In the genomic region with DNA sequence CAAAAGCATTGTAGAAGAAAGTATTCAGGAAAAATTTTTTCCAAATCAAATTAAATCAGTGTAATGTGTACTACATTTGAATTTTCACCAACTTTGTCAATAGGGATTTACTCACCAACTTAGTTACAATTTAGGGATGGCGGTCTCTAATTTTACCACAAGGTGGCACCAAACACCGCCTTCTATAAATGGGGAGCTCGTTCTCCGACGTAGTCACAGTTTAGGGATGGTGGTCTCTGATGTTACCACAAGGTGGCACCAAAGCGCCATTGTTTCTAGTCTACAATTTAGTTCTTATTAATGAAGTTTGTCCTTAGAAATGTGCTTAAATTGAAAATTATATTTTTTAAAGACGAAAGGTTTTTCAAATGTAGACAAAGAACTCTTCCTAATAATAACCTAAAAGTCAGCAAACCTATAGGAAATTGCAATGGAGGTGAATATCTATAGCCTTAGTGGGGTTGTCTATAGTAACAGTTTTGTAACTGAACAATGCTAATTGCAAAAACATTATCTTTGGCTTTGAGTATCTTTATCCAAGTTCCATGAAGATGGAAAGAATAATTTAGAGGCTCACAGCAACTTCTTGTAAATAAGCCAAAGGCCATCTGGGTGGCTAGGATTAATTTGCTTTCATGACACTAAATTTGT, we compare ENCODE assay signal across 9 mouse cellular contexts. TPM values are rescaled to one million over a fixed set of nuclear protein-coding genes. Genes with fewer than 3 reads are reported as not detected.
DNase-seq lines count a peak whose midpoint lies in the region; ATAC-seq and TF ChIP-seq lines count a peak whose summit lies in the region.
"Had no signal": no experiment of that assay in that cellular context is flagged by ENCODE, and none has a peak within 500 bp of the region (broad histone marks: within the 10 kb centered on the region; RNA-seq: fewer than 3 reads in every experiment).

No protein-coding gene starts in this region.

- TF ChIP-seq RAD21 in MEL (IDR thresholded peaks at IDR 0.05; ENCODE audit: low read depth, low read length) = no peak; the same call in none of the 2 replicates

- H3K27me3 ChIP-seq in MEL (ENCODE audit: control insufficient read depth in 1 of 2, insufficient read depth in 2 of 2, low read length in 2 of 2) = no peaks in the 10 kb centered on the region
- no peaks in the 10 kb centered on the region for H3K27me3 ChIP-seq in hindbrain, embryonic 13.5 days
- H3K27me3 ChIP-seq: limb, embryonic 15.5 days had no signal

- no peak for TF ChIP-seq POLR2A in MEL (IDR thresholded peaks at IDR 0.05; ENCODE audit: control insufficient read depth in 1 of 2, insufficient read depth in 1 of 2, low read depth in 1 of 2, low read length in 2 of 2, poor library complexity in 1 of 2)

- no peak overlapping the region for H3K9ac ChIP-seq in MEL (ENCODE audit: control insufficient read depth, low read depth, low read length, poor library complexity, severe bottlenecking)
- H3K9ac ChIP-seq in hindbrain, embryonic 13.5 days = no peak overlapping the region
- H3K9ac ChIP-seq: limb, embryonic 15.5 days had no signal

- TF ChIP-seq CTCF in MEL (IDR thresholded peaks at IDR 0.05 in 2 of 3, conservative IDR thresholded peaks at IDR 0.05 in 1 of 3; ENCODE audit: control insufficient read depth in 1 of 3, insufficient read depth in 1 of 3, low read depth in 2 of 3, low read length in 3 of 3, poor library complexity in 1 of 3, severe bottlenecking in 1 of 3) = peak; percentile 78 to 100 (median 91)

- 0% methylated on average over 7 of the region's 7 CpGs for WGBS in hindbrain, embryonic 13.5 days

- peak; percentile 91 for DNase-seq in MEL (ENCODE audit: low read depth, low spot score)
- DNase-seq in cerebellum, adult 11-12 months = peak; percentile 82
- DNase-seq in forelimb bud, embryonic 11.5 days (ENCODE audit: low read depth, low spot score) = peak; percentile 91
- DNase-seq in layer of hippocampus, postnatal 10 days (ENCODE audit: low spot score in 2 of 2) = peak; percentile 93
- DNase-seq in lung, postnatal 10 days = peak; percentile 92
- DNase-seq in retina, adult 2 months (ENCODE audit: low read depth, low spot score) = peak; percentile 79
- peak; percentile 84 for DNase-seq in thymus, postnatal 14 days

- no peaks in the 10 kb centered on the region for H3K9me3 ChIP-seq in MEL (replicated peaks; ENCODE audit: insufficient read depth, low read length)
- no peaks in the 10 kb centered on the region for H3K9me3 ChIP-seq in hindbrain, embryonic 13.5 days
- H3K9me3 ChIP-seq: limb, embryonic 15.5 days had no signal

- no peaks in the 10 kb centered on the region for H3K79me2 ChIP-seq in MEL (ENCODE audit: control insufficient read depth, insufficient read depth, low read length, poor library complexity)

- H3K4me1 ChIP-seq in MEL (ENCODE audit: control insufficient read depth in 1 of 2, insufficient read depth in 2 of 2, low read length in 2 of 2) = no peaks in the 10 kb centered on the region
- no peaks in the 10 kb centered on the region for H3K4me1 ChIP-seq in hindbrain, embryonic 13.5 days (replicated peaks)
- H3K4me1 ChIP-seq: limb, embryonic 15.5 days had no signal

- H3K36me3 ChIP-seq in MEL (ENCODE audit: control insufficient read depth in 1 of 2, insufficient read depth in 2 of 2, low read length in 2 of 2) = no peaks in the 10 kb centered on the region; a peak in 2 of 4 replicates
- H3K36me3 ChIP-seq in hindbrain, embryonic 13.5 days = peaks cover 25% of the 10 kb centered on the region

- TF ChIP-seq EP300 in MEL (IDR thresholded peaks at IDR 0.05; ENCODE audit: low read depth in 1 of 2, low read length in 2 of 2) = no peak

- no peak overlapping the region for H3K4me2 ChIP-seq in hindbrain, embryonic 13.5 days
- H3K4me2 ChIP-seq: limb, embryonic 15.5 days had no signal

- ATAC-seq in hindbrain, embryonic 13.5 days (ENCODE audit: low FRiP score) = peak; percentile 65

- H3K4me3 ChIP-seq in MEL (ENCODE audit: control insufficient read depth in 1 of 2, insufficient read depth in 1 of 2, low read depth in 2 of 2, low read length in 2 of 2) = no peak overlapping the region
- H3K4me3 ChIP-seq in hindbrain, embryonic 13.5 days = no peak overlapping the region
- H3K4me3 ChIP-seq: limb, embryonic 15.5 days had no signal

- H3K27ac ChIP-seq in MEL (ENCODE audit: control insufficient read depth, low read depth, low read length) = no peak overlapping the region
- H3K27ac ChIP-seq in hindbrain, embryonic 13.5 days = no peak overlapping the region
- H3K27ac ChIP-seq: limb, embryonic 15.5 days had no signal

TF ChIP-seq in MEL, 35 proteins besides CTCF, POLR2A, EP300 and RAD21:
- no peak for TF ChIP-seq GATA1 (IDR thresholded peaks at IDR 0.05; ENCODE audit: low read depth, low read length)
- TF ChIP-seq SMC3 (IDR thresholded peaks at IDR 0.05; ENCODE audit: low read depth, low read length) = peak; percentile 100
- no peak for TF ChIP-seq ZMIZ1 (IDR thresholded peaks at IDR 0.05; ENCODE audit: low read depth, low read length)
- TF ChIP-seq ETS1 (IDR thresholded peaks at IDR 0.05; ENCODE audit: low read depth, low read length) = no peak
- TF ChIP-seq MAX (IDR thresholded peaks at IDR 0.05; ENCODE audit: low read length) = no peak
- no peak for TF ChIP-seq RCOR1 (IDR thresholded peaks at IDR 0.05; ENCODE audit: low read depth, low read length)
- TF ChIP-seq MAFK (IDR thresholded peaks at IDR 0.05; ENCODE audit: borderline replicate concordance, low read depth, low read length) = no peak
- TF ChIP-seq MAZ (IDR thresholded peaks at IDR 0.05; ENCODE audit: low read depth, low read length) = peak; percentile 23; the same call in 1 of the 2 replicates
- TF ChIP-seq POLR2AphosphoS5 (IDR thresholded peaks at IDR 0.05; ENCODE audit: borderline replicate concordance, low read depth, low read length) = no peak
- peak; percentile 98 for TF ChIP-seq ZC3H11A (IDR thresholded peaks at IDR 0.05; ENCODE audit: low read depth, low read length)
- 0 out of 2 replicates have a peak, but pooled peaks have one; percentile 33 for TF ChIP-seq BHLHE40 (IDR thresholded peaks at IDR 0.05; ENCODE audit: borderline replicate concordance, low read depth, low read length)
- no peak for TF ChIP-seq NELFE (IDR thresholded peaks at IDR 0.05; ENCODE audit: low read depth, low read length)
- TF ChIP-seq ZNF384 (IDR thresholded peaks at IDR 0.05; ENCODE audit: low read depth, low read length) = 0 out of 2 replicates have a peak, but pooled peaks have one; percentile 26
- TF ChIP-seq POLR2AphosphoS2 (IDR thresholded peaks at IDR 0.05; ENCODE audit: low read length) = no peak
- 0 out of 2 replicates have a peak, but pooled peaks have one; percentile 19 for TF ChIP-seq HCFC1 (IDR thresholded peaks at IDR 0.05; ENCODE audit: low read depth, low read length)
- TF ChIP-seq TBP (IDR thresholded peaks at IDR 0.05; ENCODE audit: low read depth, low read length) = no peak
- TF ChIP-seq CHD2 (IDR thresholded peaks at IDR 0.05; ENCODE audit: low read length) = no peak
- TF ChIP-seq MYB (IDR thresholded peaks at IDR 0.05; ENCODE audit: low read depth, low read length) = no peak
- TF ChIP-seq SIN3A (IDR thresholded peaks at IDR 0.05; ENCODE audit: low read length) = peak; percentile 60
- TF ChIP-seq ELF1 (IDR thresholded peaks at IDR 0.05; ENCODE audit: low read depth, low read length) = no peak
- TF ChIP-seq JUND (IDR thresholded peaks at IDR 0.05; ENCODE audit: low read depth, low read length) = no peak; the same call in 1 of the 2 replicates
- TF ChIP-seq E2F4 (IDR thresholded peaks at IDR 0.05; ENCODE audit: borderline replicate concordance, low read depth, low read length) = no peak
TF ChIP-seq in MEL: peak in this region for 7.

RNA-seq across cellular contexts. Expression of a gene that starts 13.2 kb away (rescaled TPM):
- 4.3 TPM in 2 replicates for total RNA-seq in MEL (2012; rRNA removed)
- 1 to 10 TPM in 1 of 2 experiments, not detected in 1; 4.5 TPM for polyA plus RNA-seq in MEL (2012; ENCODE audit: insufficient read depth in 1 of 2, insufficient read length in 2 of 2, low read depth in 1 of 2, low replicate concordance in 2 of 2, missing spikeins in 1 of 2)
- 9.5 and 10.5 TPM in 2 replicates for polyA plus RNA-seq in hindbrain, embryonic 13.5 days (2015; fragmentation: Nextera tagmentation; extraction: Ambion mirVana)
- 10 to 100 TPM; 24.8 to 25.4 TPM for total RNA-seq in layer of hippocampus, postnatal 10 days (2021)

RNA-seq across cellular contexts. Expression of a gene that starts 13.6 kb away (rescaled TPM):
- 35.2 and 45.0 TPM in 2 replicates for total RNA-seq in MEL (2012; rRNA removed)
- 10 to 100 TPM in 1 of 2 experiments, not detected in 1; 46.8 TPM for polyA plus RNA-seq in MEL (2012; ENCODE audit: insufficient read depth in 1 of 2, insufficient read length in 2 of 2, low read depth in 1 of 2, low replicate concordance in 2 of 2, missing spikeins in 1 of 2)
- polyA plus RNA-seq in hindbrain, embryonic 13.5 days (2015; fragmentation: Nextera tagmentation; extraction: Ambion mirVana) = 176 and 180 TPM in 2 replicates
- total RNA-seq in layer of hippocampus, postnatal 10 days (2021) = 100 to 1,000 TPM; 142 to 160 TPM
